Mouse (Mus musculus): ENCODE results near the gene Slc2a13.

Slc2a13 gene

GRCm38 (mm10) chr15:91573111-91573538, at the start of gene Slc2a13:
Slc2a13 (minus strand) TSS chr15:91573261.
- WGBS, result 1% methylated on average over 26 of the region's 26 CpGs

DNA sequence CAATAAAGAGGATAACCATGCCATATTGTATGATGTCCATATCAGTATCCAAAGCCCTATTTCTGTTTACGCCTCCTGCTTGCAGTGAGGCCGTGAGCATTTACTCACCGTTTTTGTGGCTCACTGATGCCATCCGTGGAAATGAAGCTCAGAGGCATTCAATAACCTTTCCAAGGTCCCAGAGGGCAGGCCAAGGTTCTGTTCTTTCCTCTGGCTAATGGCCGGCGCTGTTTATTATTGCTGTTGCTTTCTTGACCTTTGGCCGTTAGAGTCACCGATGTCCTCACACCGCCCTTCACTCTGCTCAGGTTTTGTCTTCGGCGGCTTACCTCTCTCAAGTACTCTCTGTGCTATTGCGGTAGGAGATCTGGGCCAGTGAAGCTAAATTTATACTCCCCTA, 43.0 kb upstream of the Slc2a13 start:
- 77% methylated on average over 12 of the region's 12 CpGs for WGBS

DNA sequence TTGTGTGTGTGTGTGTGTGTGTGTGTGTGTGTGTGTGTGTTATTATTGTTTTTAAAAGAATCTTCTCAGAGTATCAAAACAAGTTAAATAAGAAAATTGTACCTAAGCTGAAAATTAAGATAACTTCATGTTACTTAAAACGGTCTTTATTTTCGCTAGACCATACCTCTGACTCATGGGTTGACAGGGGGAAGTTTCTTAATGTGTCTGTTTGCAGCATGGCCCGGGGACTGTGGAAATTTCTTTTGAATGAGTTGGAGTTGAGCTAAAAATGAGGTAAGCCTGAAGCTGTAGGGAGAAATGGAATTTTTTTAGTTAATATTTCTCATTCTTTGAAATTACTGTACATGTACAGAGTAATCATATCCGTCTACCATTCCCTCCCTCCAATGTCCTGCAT, 42.5 kb upstream of the Slc2a13 start:
- WGBS, result 53% methylated on average over 4 of the region's 4 CpGs

GRCm38 (mm10) chr15:91613981-91614665, 41.1 kb upstream of the Slc2a13 start:
- 47% methylated on average over 11 of the region's 11 CpGs for WGBS

- WGBS, result 18% methylated on average over 8 of the region's 8 CpGs
These were observed 36.7 kb upstream of the Slc2a13 start for GRCm38 (mm10) chr15:91609713-91610112.

DNA sequence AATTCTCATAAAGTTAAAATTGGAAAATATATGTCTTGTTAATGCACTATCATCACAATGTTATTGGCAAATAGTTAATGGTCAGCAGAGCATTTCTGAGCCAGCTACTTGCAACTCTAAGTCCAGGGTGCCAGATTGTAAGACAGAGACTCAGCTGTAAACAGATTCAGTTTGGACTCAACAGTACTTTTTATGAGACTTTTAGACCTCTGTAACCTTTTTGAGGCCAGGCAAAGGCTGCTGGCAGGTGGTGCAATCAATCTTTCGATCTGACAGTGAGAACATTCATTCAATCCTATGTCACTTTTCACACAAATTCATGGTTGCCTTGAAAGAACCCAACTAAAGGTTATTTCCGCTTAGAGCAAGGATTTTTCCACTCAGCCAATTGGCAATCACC, 35.8 kb upstream of the Slc2a13 start:
- 85% methylated on average over 2 of the region's 2 CpGs for WGBS

DNA sequence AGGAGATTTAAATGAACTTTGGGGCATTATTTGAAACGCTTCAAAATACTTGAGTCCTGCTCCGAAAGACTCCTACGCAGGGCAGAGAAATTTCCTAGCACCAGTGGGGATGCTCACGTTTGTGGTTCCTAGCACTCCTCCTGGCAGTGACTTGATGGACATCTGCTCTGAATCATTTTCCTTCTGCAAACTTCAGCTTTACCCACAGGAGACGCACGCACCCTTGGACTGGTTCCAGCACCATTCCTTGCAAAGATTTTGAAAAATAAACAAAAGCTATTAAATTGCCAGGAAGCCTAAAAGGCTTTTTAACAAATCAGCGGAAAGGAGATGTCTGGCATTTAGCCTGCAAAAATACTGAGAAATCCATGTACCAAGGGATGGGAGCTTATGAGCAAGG, 28.1 kb upstream of the Slc2a13 start:
- WGBS, result 49% methylated on average over 7 of the region's 7 CpGs

DNA sequence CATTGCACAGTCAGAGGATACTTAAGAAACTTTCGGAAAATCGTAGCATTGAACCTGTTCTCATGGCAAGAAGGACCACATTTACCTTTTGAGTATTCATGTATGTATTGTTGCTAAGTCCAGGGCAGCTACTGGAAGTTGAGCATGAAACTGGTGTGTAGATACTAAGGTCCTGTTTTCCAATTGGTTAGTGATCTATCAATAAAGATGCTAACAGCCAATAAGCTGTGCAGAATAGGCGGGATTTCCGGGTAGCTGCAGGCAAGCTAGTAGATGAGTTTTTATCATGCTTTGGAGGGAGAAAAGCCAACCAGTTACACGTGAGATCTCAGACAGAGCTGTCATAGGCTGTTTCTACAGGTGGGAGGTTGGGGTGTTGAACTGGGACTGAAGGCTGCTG, 24.2 kb upstream of the Slc2a13 start:
- WGBS, result 91% methylated on average over 5 of the region's 5 CpGs

DNA sequence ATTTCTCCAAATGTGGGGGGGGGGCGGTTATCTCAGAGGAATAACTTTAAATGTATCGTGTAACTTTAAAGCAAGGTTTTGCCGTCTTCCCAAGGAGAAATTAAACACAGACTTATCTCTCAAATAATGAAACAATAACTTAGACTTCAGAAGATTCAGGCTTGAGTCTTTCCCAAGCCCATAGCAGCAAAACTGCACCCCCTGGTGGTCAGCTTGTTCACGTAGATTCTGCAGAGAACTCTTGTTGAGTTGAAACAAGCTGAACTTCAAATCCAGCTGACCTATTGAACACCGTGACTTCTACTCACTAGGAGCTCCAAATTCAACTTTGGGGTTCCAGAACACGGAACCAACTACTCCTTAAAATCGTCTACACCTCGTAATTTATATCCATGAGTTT, 1.4 kb upstream of the Slc2a13 start:
- WGBS, result 16% methylated on average over 8 of the region's 8 CpGs

DNA sequence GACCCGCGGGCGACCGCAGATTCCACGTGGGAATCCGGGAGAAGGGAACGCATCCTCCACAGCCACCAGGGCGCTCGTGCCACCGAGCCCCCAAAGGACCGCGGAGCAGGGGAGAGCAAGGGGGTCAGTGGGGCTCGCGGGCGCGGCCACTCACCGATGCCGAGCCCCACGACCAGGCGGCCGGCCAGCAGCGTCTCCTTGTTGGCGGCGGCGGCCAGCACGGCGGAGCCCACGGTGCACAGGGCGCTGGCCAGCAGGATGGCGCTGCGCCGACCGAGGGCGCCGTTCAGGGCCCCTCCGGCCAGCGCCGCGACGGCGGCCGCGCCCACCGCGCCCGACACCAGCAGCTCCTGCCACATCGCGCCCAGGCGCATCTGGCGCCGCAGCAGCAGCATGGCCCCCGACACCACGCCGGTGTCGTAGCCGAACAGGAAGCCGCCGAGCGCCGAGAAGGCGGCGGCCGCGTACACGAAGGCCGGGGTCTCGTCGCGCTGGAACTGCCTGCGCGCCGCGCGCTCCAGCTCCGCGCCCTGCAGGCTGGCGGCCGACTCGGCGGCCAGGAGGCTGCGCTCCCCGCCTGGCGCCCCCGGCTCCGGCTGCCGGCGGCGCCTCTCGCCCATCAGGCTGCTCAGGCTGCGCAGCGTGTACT, 516 bp downstream of the Slc2a13 start:
- under 1% methylated on average over 81 of the region's 91 CpGs for WGBS

GRCm38 (mm10) chr15:91571981-91572380, 1.1 kb downstream of the Slc2a13 start:
- WGBS, result 7% methylated on average over 8 of the region's 8 CpGs

DNA sequence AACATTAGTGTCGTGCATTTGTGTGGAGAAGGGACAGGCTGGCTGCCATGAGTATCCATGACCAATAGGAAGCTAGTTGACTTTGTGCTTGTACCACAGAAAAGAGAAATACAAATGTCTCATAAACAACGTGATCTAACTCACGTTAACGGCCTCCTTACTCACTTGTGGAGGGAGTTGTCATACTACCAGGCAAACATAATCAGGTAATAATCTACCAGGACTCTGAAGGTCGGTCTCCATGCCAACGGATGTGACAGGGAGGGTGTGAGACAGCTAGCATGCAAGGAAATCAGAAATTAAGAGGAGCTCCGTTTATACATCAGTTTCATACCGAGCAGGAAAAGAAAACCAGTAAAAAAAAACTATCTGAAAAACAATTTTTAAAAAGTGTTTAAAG, 6.3 kb downstream of the Slc2a13 start:
- WGBS, result 65% methylated on average over 8 of the region's 8 CpGs

DNA sequence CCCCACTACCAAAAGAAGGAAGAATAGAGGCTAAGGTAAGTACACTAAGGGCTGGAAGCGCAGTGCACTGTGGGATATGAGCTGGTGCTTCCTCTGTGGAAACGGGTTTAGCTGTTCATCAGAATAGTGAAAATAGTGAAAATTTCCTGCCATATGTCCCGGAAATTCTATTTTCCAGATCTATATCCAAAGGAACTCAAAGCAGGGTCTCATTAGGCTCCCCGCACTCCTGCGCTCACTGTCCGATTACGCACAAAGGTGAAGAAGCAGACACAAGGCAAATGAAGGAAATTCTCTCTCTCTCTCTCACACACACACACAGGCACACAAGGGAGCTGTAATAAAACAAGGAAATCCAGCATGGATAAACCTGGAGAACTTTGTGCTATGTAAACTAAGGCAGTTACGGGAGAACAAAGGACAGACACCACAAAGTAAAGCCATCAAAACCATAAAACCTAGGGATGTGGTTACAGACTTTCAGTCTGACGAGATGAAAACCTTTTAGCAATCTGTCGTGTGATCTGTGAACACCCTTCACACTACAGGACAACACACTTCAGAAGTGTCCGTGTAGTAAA, 7.9 kb downstream of the Slc2a13 start:
- WGBS, result 96% methylated on average over 11 of the region's 11 CpGs

GRCm38 (mm10) chr15:91561728-91562127, 11.3 kb downstream of the Slc2a13 start:
- 82% methylated on average over 6 of the region's 6 CpGs for WGBS

GRCm38 (mm10) chr15:91555336-91555736, 17.7 kb downstream of the Slc2a13 start:
- 51% methylated on average over 6 of the region's 6 CpGs for WGBS

DNA sequence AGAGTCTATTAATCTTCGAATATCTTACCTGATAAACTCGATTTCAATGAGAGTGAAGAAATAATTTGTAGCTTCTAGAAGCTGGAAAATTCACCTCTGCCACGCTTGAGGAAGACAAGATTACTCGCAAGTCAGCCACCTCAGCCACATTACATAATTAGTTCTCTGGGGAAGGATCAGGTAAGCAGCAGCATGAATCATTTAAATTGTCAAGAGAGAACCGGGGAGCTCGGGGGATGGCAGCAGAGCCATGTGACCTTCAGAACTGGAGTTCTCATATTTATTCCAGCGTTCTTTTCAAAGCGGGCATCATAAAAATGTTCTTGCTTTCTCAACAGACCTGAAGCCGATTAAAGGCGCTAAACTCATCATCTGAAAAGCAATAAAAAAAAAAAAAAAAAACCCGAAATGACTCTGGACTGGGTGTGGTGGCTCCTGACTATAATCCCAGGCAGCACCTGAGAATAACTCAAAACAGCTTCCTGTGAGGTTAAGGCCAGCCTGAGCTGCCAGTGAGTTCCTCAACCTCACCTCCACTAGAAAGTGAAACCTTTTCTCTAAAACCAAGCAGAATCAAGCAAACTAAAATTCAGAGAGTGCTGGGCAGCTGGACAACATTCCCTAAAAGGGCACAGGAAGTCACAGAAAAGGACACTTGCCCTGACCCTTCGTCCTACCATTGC, 24.3 kb downstream of the Slc2a13 start:
- WGBS, result 73% methylated on average over 12 of the region's 12 CpGs

GRCm38 (mm10) chr15:91544586-91544985, 28.5 kb downstream of the Slc2a13 start:
- 48% methylated on average over 4 of the region's 4 CpGs for WGBS

GRCm38 (mm10) chr15:91526876-91527275, 46.2 kb downstream of the Slc2a13 start:
- 69% methylated on average over 2 of the region's 2 CpGs for WGBS

DNA sequence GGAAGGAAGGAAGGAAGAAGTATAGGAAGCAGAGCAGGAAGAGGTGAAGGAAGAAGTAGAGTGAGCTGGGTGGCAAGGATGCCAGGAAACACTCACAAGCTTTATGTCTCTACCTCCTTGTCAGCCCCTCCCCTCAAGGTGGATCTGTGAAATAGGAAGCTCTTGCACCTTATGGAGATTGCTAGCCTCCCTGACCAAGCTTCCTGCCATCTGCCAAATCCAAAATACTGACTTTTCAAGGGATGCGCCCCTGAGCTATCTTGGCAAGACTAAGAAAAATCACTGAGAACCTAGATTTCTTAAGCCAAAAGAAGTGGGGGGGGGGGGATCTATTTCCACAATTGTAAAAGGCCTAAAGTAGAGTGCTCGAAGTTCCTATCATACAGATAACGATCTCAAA, 46.9 kb downstream of the Slc2a13 start:
- WGBS, result 72% methylated on average over 3 of the region's 3 CpGs

DNA sequence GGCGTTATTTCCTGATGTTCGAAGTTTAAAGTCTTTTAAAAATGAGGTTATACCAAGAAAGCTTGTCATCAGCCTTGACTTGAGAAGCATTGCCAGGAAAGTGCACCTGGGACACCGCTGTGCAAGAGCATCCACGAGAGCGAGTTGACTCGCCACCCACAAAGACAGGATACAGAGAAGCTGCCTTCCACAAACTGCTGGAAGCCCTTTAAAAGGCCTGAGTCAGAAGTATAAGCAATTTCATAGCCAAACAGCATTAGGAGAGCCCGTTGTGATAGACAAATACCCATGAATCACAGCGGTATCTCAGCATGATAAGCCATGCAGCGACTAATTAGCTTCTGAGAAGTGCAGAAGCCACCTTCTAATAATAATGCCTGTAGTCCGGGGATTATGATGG, 48.6 kb downstream of the Slc2a13 start:
- 56% methylated on average over 10 of the region's 10 CpGs for WGBS

GRCm38 (mm10) chr15:91503291-91503690, 69.8 kb downstream of the Slc2a13 start:
- WGBS, result 64% methylated on average over 6 of the region's 6 CpGs

DNA sequence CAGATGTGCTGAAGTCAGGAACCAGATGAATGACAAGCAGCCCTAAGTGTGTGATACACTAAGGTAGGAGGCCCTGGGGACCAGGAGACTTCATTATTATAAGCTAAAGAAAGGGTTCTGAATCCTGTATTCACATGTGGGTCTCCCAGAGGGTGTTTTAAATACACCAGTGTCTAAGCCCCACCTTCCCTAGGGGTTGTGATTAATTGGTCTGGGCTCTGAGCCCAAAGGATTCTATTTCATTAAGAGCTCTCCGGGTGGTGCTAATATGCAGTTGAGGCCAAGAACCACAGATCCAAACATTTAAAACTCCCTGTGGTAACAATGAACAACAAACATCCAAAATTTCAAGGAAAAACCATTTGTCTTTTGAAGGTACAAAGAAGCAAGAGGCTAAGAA, 70.4 kb downstream of the Slc2a13 start:
- 47% methylated on average over 1 of the region's 1 CpGs for WGBS

DNA sequence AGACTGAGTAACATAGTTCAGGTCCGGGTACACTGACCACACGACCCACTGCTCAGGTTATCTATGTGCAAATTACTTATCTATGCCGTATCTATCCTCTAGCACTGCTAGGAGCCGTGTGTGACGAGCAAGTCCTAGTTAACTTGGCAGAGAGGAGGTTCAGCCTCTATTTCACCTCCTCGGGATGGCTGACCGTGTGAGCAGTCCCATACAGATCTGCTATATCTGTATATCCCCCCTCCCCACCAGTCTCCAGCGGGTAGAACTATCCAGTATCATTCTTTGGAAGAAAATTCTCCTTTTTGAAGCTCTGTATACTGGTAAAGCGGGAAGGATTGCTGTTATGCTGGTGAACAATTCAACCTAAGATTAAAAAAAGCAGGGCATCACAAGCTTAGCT, 70.8 kb downstream of the Slc2a13 start:
- 73% methylated on average over 9 of the region's 9 CpGs for WGBS
